Comparison of ENCODE assay signal across 8 mouse cellular contexts in the genomic region with DNA sequence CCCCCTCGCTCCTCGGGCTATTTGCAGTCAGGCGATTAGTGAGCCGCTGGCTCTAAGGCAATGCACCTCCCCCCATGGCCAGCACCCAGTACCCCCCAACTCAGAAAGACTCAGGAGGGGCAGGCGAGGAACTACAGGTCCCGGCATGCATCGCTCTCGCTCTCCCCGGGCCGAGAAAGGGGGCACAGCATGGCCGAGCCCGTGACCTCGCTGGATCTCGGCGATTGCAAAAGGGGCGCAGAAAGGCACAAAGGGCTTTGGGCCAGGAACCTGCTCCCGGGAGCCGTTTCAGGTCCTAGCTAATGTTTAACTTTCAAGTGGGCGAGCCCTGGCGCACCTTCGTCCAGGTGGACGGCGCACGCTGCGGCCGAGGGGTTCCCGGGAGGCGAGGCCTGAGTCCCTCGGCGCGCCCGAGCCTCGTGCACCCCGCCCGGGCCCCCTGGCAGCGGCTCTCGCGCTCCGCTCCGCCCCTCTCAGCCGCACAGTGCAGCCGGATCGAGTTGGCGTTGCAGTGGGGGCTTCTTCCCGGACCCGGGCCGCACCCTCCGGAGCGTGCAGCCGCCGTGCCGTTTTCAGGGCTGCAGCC. TPM values are rescaled to one million over a fixed set of nuclear protein-coding genes. Genes with fewer than 3 reads are reported as not detected.
DNase-seq lines count a peak whose midpoint lies in the region; ATAC-seq lines count a peak whose summit lies in the region.

No protein-coding gene starts in this region.

- DNase-seq in layer of hippocampus, adult 11-12 months (ENCODE audit: low spot score): peak; percentile 60
- DNase-seq in layer of hippocampus, adult 9-10 months (ENCODE audit: low spot score): no peak
- peak; percentile 69 to 71 for DNase-seq in cerebellum, postnatal 36 days
- DNase-seq in gastrocnemius, postnatal 14 days: peak; percentile 65
- peak; percentile 49 for DNase-seq in naive thymus-derived CD4-positive, alpha-beta T cell, adult 2 months (ENCODE audit: low read depth)
- peak; percentile 59 to 82 for DNase-seq in spleen, postnatal 4 days (ENCODE audit: low spot score in 2 of 2)

- peaks cover 18% of the 10 kb centered on the region for H3K4me1 ChIP-seq in intestine, embryonic 15.5 days (replicated peaks)
- H3K4me1 ChIP-seq in liver, embryonic 12.5 days: peaks cover 46% of the 10 kb centered on the region

- under 1% methylated on average over 51 of the region's 52 CpGs for WGBS in intestine, embryonic 15.5 days
- under 1% methylated on average over 52 of the region's 52 CpGs for WGBS in liver, embryonic 12.5 days (ENCODE audit: insufficient replicate concordance)

- intact Hi-C loops in gastrocnemius, postnatal 14 days (cut with DNase I; ENCODE audit: low total_unique reads): no loop called here

- H3K27ac ChIP-seq in intestine, embryonic 15.5 days: peak overlapping the region; percentile 97
- peak overlapping the region; percentile 93 for H3K27ac ChIP-seq in liver, embryonic 12.5 days

- peak overlapping the region; percentile 76 for H3K4me2 ChIP-seq in intestine, embryonic 15.5 days (replicated peaks)
- peak overlapping the region; percentile 94 for H3K4me2 ChIP-seq in liver, embryonic 12.5 days

- peak overlapping the region; percentile 95 for H3K4me3 ChIP-seq in intestine, embryonic 15.5 days (replicated peaks)
- H3K4me3 ChIP-seq in liver, embryonic 12.5 days: peak overlapping the region; percentile 89

- H3K9me3 ChIP-seq in intestine, embryonic 15.5 days: no peaks in the 10 kb centered on the region
- H3K9me3 ChIP-seq in liver, embryonic 12.5 days (replicated peaks): no peaks in the 10 kb centered on the region

- H3K36me3 ChIP-seq in intestine, embryonic 15.5 days: peaks cover 33% of the 10 kb centered on the region
- peaks cover 39% of the 10 kb centered on the region for H3K36me3 ChIP-seq in liver, embryonic 12.5 days

- H3K27me3 ChIP-seq in intestine, embryonic 15.5 days (replicated peaks): no peaks in the 10 kb centered on the region
- no peaks in the 10 kb centered on the region for H3K27me3 ChIP-seq in liver, embryonic 12.5 days (replicated peaks)

- peak; percentile 88 for ATAC-seq in intestine, embryonic 15.5 days
- peak; percentile 74 for ATAC-seq in liver, embryonic 12.5 days

- H3K9ac ChIP-seq in intestine, embryonic 15.5 days: peak overlapping the region; percentile 96
- H3K9ac ChIP-seq in liver, embryonic 12.5 days: peak overlapping the region; percentile 96

RNA-seq across cellular contexts. Expression of gene Fkbp4, which starts 0.7 kb away (rescaled TPM):
- total RNA-seq in gastrocnemius, postnatal 14 days (2021): 10 to 100 TPM; 80.7 to 92.8 TPM
- 511 and 518 TPM in 2 replicates for polyA plus RNA-seq in intestine, embryonic 15.5 days (2015; fragmentation: Nextera tagmentation; extraction: Ambion mirVana)
- 332 and 346 TPM in 2 replicates for polyA plus RNA-seq in liver, embryonic 12.5 days (2016; fragmentation: Nextera tagmentation; extraction: Ambion mirVana)

RNA-seq across cellular contexts. Expression of gene Itfg2, which starts 13.1 kb away (rescaled TPM):
- total RNA-seq in gastrocnemius, postnatal 14 days (2021): 10 to 100 TPM; 18.1 to 19.9 TPM
- 24.4 and 24.8 TPM in 2 replicates for polyA plus RNA-seq in intestine, embryonic 15.5 days (2015; fragmentation: Nextera tagmentation; extraction: Ambion mirVana)
- polyA plus RNA-seq in liver, embryonic 12.5 days (2016; fragmentation: Nextera tagmentation; extraction: Ambion mirVana): 18.5 and 20.3 TPM in 2 replicates

RNA-seq across cellular contexts. Expression of gene Nrip2, which starts 38.7 kb away (rescaled TPM):
- 1 to 10 TPM; 3.0 to 3.4 TPM for total RNA-seq in gastrocnemius, postnatal 14 days (2021)
- 4.9 TPM in 2 replicates for polyA plus RNA-seq in intestine, embryonic 15.5 days (2015; fragmentation: Nextera tagmentation; extraction: Ambion mirVana)
- 1.3 and 1.6 TPM in 2 replicates for polyA plus RNA-seq in liver, embryonic 12.5 days (2016; fragmentation: Nextera tagmentation; extraction: Ambion mirVana)
